Mouse (Mus musculus) liver, adult 2 months (tissue): ENCODE measurements around the gene Brk1. TPM values are rescaled to one million over a fixed set of nuclear protein-coding genes. Genes with fewer than 3 reads are reported as not detected.

Experiments used
- DNase-seq: peaks from one replicate; pipeline ENCODE4 v3.0.0-alpha.2; 2011; ENCODE audit warnings: low read depth, low spot score; ENCODE audit errors: extremely low read depth
- H3K27ac ChIP-seq: fragments of 200-500 bp; replicated peaks from 2 replicates; pipeline ENCODE4 v1.5.1; 2012; ENCODE audit warnings: low read depth, mild to moderate bottlenecking, control low read depth, inconsistent platforms, low read length; ENCODE audit not compliant: insufficient read depth
- H3K27me3 ChIP-seq: fragments of 200-500 bp; 2 replicates; pipeline ENCODE4 v1.6.1; 2012; ENCODE audit warnings: mild to moderate bottlenecking, moderate library complexity, low read length, inconsistent platforms; ENCODE audit not compliant: control insufficient read depth, insufficient read depth
- H3K36me3 ChIP-seq: fragments of 200-500 bp; 2 replicates; pipeline ENCODE4 v1.6.1; 2012; ENCODE audit warnings: low read length, inconsistent platforms; ENCODE audit not compliant: control insufficient read depth, insufficient read depth
- H3K4me1 ChIP-seq: fragments of 200-500 bp; 2 replicates; pipeline ENCODE4 v1.6.1; 2011; ENCODE audit warnings: low read length; ENCODE audit not compliant: control insufficient read depth, insufficient read depth
- H3K4me3 ChIP-seq: fragments of 200-500 bp; 2 replicates; pipeline ENCODE4 v1.5.1; 2011; ENCODE audit warnings: low read depth, mild to moderate bottlenecking, control low read depth, low read length, moderate library complexity; ENCODE audit not compliant: insufficient read depth
- H3K79me2 ChIP-seq: fragments of 200-500 bp; 2 replicates; pipeline ENCODE4 v1.6.1; 2012; ENCODE audit warnings: inconsistent platforms, mild to moderate bottlenecking, low read length, moderate library complexity; ENCODE audit not compliant: control insufficient read depth, insufficient read depth
- H3K9ac ChIP-seq: fragments of 200-500 bp; 2 replicates; pipeline ENCODE4 v1.6.1; 2012; ENCODE audit warnings: low read depth, mild to moderate bottlenecking, control low read depth, inconsistent platforms, low read length
- CTCF ChIP-seq: fragments of 200-500 bp; IDR thresholded peaks from 2 replicates; pipeline ENCODE4 v1.5.1; 2011; ENCODE audit warnings: low read depth, low read length, control low read depth
- POLR2A ChIP-seq: fragments of 200-500 bp; IDR thresholded peaks from 2 replicates; pipeline ENCODE4 v1.6.1; 2011; ENCODE audit warnings: low read length, control low read depth; ENCODE audit not compliant: insufficient read depth; ENCODE audit errors: extremely low read depth
- WGBS: fragments of 180-500 bp; shearing (Covaris S2); methylation state at CpG from one replicate; pipeline ENCODE4 v1.1.7; 2018; 5-methylcytosine and 5-hydroxymethylcytosine counted together
- polyA plus RNA-seq: library from polyadenylated mRNA; depleted of rRNA; stranded (reverse); fragments of >200 nt; gene quantifications from 2 replicates; pipeline ENCODE4 v1.2.3, GENCODE M21; 2012
- total RNA-seq: library from RNA; depleted of rRNA; stranded (reverse); fragments of >200 nt; gene quantifications from 2 replicates; pipeline ENCODE4 v1.2.3, GENCODE M21; 2014

Gene Brk1
- total and polyA plus RNA-seq, 2 experiments: 76.0 to 80.3 TPM

DNA sequence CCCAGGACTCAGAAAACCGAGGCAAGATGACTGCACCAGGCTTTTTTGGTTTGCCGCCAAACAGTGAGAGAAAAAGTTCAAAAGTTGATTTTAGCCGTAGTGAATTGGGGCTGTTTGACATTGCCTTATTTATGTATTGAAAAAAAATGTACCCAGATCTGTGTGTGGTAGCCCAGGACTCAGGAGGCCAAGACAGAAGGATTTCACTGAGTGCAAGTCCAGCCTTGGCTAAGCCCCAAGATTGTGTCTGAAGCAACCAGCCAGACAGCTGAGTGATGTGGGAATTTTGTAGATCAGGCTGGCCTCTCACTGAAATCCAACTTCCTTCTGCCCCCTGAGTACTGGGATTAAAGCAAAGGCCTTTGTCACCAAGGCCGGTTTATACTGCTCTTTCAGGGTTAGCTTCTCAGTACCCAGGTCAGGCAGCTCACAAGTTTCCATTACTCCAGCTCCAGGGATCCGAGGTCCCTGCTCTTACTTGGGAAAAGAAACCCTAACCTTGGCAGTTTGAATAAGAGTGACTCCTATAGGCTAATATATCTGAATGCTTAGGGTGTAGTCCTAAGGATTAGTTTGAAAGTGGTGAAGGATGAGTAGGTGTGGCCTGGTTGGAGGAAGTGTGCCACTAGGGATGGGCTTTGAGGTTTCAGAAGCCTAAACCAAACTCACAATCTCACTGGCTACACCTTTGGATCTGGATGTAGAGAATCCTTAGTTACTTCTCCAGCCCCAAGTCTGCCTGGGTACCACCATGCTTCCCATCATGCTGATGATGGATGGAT is 20.6 kb downstream of the Brk1 start:
- H3K36me3 ChIP-seq: peaks cover 8% of the 10 kb centered on the region
- H3K27me3 ChIP-seq: no peaks in the 10 kb centered on the region
- H3K27ac ChIP-seq: no peak overlapping the region
- H3K79me2 ChIP-seq: peaks cover 7% of the 10 kb centered on the region; the same call in 1 of the 2 replicates
- peak overlapping the region; percentile 72; the same call in 1 of the 2 replicates for H3K4me3 ChIP-seq
- peaks cover 6% of the 10 kb centered on the region; the same call in 1 of the 2 replicates for H3K4me1 ChIP-seq
- H3K9ac ChIP-seq: peak overlapping the region; percentile 72; the same call in 1 of the 2 replicates
- DNase-seq: no peak
- 39% methylated on average over 5 of the region's 5 CpGs for WGBS
- TF ChIP-seq POLR2A: no peak
- TF ChIP-seq CTCF: no peak

DNA sequence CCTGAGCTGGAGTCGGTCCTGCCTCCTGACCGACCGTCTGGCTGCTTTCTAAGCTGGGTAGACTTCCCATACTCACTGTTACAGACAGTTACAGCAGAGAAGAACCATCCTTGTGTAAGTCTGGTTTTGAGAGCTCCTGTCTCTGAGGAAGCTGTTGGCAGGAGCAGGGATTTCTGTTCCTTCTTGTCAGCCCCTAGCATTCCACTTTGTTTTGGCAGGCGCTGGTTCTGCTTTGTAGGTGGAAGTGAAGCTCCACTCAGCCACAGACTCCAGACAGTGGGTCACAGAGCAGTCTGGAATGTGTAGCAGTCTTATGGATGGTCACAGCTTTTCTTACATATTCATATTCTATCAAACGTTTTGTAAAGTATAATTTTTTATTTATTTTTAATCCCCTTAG is 25.8 kb downstream of the Brk1 start:
- DNase-seq: no peak
- no peaks in the 10 kb centered on the region for H3K4me1 ChIP-seq
- no peak overlapping the region for H3K9ac ChIP-seq
- H3K4me3 ChIP-seq: no peak overlapping the region
- 79% methylated on average over 5 of the region's 5 CpGs for WGBS
- peaks cover 5% of the 10 kb centered on the region; the same call in 1 of the 2 replicates for H3K79me2 ChIP-seq
- H3K27ac ChIP-seq: no peak overlapping the region
- peaks cover 13% of the 10 kb centered on the region for H3K36me3 ChIP-seq
- no peaks in the 10 kb centered on the region for H3K27me3 ChIP-seq
- no peak for TF ChIP-seq POLR2A
- no peak for TF ChIP-seq CTCF

DNA sequence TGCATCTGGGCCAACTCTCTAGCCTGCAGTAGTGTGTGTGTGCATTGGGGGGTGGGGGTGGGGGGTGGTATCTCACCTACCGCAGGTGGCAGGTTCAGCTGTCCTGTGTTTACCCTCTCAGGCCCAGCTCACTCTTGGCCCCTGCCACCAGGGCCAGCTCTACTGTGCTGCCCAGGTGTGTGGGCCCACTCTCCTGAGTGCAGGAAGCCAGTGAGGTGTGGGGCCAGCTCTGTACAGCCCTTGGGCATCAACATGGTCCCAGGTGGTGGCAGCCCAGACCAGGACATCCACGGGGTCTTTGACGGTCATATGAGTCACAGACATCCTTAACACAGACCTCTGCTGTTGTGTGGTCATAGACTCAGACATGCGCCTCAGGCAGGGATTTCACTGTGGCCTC is 28.3 kb downstream of the Brk1 start:
- Histone ChIP-seq H3K27ac (no peak overlapping the region), H3K36me3 (peaks cover 11% of the 10 kb centered on the region), H3K4me3 (no peak overlapping the region), H3K4me1 (no peaks in the 10 kb centered on the region), H3K79me2 (no peaks in the 10 kb centered on the region), H3K9ac (no peak overlapping the region), H3K27me3 (no peaks in the 10 kb centered on the region)
- WGBS: 86% methylated on average over 4 of the region's 4 CpGs
- TF ChIP-seq POLR2A: no peak
- no peak for TF ChIP-seq CTCF
- DNase-seq: no peak

- H3K27me3 ChIP-seq: no peaks in the 10 kb centered on the region
- H3K4me1 ChIP-seq: peaks cover 27% of the 10 kb centered on the region
- H3K36me3 ChIP-seq: no peaks in the 10 kb centered on the region
- DNase-seq: peak; percentile 78
- H3K27ac ChIP-seq: peak within 1 kb of the TSS; percentile 95
- peak within 1 kb of the TSS; percentile 66 for H3K4me3 ChIP-seq
- peak within 1 kb of the TSS; percentile 76 for H3K9ac ChIP-seq
- peak; percentile 89 for TF ChIP-seq POLR2A
- peak; percentile 98 for TF ChIP-seq CTCF
- peaks cover 27% of the 10 kb centered on the region; the same call in 1 of the 2 replicates for H3K79me2 ChIP-seq
- WGBS: 2% methylated on average over 37 of the region's 37 CpGs
Measured at GRCm38 (mm10) chr6:113638302-113639040, 33.9 kb downstream of the Brk1 start, which contains the start of gene Irak2. Irak2 (plus strand) TSS chr6:113638467.

GRCm38 (mm10) chr6:113639201-113639600 is 34.6 kb downstream of the Brk1 start:
- Histone ChIP-seq H3K79me2 (peaks cover 29% of the 10 kb centered on the region; the same call in 1 of the 2 replicates), H3K9ac (peak overlapping the region; percentile 74; the same call in 1 of the 2 replicates), H3K4me3 (peak overlapping the region; percentile 66), H3K27ac (peak overlapping the region; percentile 95), H3K36me3 (no peaks in the 10 kb centered on the region), H3K27me3 (no peaks in the 10 kb centered on the region), H3K4me1 (peaks cover 32% of the 10 kb centered on the region)
- TF ChIP-seq CTCF: no peak
- TF ChIP-seq POLR2A: no peak
- WGBS: 29% methylated on average over 4 of the region's 4 CpGs
- DNase-seq: peak; percentile 91
